Mouse (Mus musculus) hindlimb bud, embryonic 11.5 days (tissue): ENCODE results near the gene Sec14l1.

Source experiments
- DNase-seq: peaks from one replicate; pipeline ENCODE4 v3.0.0-alpha.2; 2012; ENCODE audit warnings: low read depth, low spot score; ENCODE audit errors: extremely low spot score

Gene Sec14l1

DNA sequence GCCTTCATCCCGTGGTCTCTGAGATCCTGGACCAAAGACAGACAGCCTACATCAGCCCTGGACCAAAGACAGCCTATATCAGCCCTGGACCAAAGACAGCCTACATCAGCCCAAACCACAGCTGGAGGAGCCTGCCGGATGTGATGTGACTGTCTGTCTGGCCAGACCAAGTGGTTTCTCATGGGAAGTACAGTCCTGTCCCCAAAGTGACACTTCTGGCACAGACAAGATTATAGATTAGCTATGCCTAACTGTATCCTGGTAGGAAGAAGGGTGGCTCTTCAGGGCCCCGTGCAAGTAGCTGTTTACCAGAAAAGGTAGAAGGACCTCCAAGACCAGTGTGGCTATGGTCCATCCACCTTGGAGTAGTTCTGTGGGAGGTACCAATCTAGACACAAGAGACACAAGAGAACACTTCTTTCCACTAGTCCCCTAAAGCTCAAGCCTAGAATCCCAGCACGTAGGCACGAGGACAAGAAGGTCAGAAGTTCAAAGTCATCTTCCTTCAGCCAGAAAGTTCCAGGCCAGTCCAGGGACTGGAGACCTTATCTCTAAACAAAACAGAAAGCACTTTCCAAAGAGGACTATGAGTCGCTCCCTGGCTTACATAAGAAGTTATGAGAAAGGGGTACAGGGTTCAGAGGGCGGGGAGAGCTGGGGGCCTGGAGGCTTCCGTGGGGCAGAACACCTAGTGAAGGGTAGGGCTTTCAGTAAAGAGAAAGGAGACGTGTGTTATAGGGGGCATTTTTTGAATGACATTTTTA lies 27.8 kb upstream of the Sec14l1 start:
- DNase-seq: no peak

DNA sequence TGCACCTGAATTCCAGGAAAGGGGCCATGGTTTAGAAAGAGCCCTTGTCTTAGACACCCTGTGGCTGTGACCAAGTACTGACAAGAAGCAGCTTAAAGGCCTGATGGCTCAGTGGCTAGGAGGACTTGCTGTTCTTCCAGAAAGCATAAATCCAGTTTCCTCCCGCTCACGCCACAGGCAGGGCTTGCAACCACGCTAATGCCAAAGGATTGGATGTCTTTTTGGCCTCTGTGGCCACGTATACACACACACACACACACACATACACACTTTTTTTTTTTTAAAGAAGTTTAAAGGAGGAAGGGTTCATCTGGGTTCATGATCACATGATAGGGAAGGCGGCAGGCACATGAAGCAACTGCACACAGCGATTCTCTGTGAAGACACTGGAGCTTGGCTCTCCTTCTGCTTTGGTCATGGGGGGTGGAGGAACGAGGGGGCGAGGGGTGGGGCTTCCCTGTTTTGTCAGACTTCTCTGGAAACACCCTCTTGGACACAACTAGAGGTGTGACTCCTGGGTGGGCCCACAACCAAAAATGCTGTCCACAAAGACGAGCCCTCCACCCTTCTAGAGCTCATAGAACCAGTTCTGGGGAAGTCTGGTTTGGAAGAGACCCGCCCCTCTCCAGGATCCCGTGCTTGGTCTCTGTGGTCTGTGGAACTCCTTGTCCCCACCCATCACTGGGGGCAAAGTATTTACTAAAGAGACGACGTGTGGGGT lies 26.5 kb upstream of the Sec14l1 start:
- no peak for DNase-seq

DNA sequence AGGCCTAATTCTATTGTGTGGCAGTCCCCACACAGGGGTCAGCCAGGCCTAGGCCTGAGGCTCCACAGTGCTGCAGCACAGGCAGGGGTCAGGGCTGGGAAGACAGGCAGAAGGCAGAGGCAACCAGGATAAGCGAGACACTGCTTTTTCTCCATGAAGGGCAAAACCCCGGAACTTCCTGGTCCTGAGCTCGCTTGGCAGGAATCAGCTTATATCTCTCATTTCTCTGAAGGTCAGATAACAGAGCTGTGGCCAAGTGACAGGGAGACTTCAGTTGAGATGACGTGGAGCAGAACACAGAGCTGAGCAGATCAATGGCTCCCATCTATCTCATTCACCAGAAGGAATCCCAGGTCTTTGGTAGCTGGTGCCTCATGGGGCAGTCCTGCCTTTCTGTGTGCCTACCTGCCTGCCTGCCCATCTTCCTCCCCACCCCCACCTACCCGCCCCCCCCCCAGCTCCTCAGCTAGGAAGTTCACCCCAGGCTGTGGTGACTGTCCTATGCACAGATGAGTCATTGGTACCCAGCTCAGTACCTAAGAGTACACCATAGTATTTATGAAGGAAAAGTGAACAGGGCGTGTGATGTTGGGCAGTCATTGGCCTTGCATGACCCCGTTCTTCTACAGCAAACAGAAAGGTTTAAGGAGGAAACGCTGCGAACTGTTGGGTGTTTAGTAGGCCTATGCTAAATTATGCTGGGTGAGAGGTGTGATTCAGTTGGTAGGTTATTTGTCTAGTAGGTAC lies 25.1 kb upstream of the Sec14l1 start:
- DNase-seq: no peak

DNA sequence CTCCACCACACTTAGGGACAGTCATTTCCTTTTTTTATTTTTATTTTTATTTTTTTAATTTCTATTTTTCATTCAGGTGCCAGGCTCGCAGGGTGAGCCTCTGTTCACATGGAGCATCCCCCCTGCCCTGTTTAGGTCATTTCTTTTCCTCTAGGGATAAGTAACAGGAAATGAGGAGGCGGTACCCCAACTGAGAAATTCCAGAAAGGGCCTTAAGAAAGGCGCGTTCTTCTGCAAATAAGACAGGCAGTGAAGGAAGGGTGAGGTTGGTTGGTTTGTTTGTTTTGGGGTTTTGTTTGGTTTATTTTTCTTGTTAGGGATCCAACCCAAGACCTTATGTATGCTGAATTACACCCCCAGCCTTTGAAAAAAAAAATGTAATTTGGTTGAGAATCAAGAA lies 23.6 kb upstream of the Sec14l1 start:
- DNase-seq: no peak

DNA sequence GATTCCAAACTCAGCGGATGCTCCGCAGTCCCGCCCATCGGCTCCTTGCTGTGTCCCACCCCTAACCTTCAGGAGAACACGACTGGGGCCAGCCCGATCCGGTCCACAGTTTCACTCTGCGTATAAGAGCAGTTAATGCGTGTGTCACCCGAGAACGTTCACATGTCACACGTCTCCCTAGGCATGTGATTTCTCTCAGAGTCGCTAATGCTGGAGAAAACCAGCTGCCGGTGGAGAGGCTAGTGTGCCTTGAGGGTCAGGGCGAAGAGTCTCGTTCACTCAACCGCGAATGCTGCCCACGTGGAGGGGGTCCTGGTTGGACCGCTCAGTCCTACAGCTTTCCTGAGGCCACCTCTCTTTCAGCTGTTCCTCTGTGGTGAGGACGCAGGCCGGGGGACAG lies 23.1 kb upstream of the Sec14l1 start:
- DNase-seq: no peak

DNA sequence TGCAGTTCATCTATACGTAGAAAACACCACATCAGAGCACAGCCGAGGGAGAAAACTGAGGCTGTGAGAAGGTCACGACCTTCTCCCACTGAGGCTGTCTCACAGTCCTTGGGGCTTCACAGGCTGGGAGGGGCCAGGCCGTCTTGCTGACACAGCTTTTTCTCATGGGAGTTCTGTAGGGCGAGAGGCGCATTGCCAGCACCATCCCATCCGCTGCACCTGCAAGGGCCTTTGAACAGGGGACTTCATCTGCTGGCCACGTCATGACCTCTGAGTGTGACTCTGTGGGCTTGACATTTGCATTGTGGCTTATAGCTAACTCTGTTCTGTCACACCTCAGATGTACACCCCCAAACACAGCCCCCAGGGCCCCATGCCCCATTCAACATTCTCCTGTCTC lies 22.3 kb upstream of the Sec14l1 start:
- DNase-seq: no peak

DNA sequence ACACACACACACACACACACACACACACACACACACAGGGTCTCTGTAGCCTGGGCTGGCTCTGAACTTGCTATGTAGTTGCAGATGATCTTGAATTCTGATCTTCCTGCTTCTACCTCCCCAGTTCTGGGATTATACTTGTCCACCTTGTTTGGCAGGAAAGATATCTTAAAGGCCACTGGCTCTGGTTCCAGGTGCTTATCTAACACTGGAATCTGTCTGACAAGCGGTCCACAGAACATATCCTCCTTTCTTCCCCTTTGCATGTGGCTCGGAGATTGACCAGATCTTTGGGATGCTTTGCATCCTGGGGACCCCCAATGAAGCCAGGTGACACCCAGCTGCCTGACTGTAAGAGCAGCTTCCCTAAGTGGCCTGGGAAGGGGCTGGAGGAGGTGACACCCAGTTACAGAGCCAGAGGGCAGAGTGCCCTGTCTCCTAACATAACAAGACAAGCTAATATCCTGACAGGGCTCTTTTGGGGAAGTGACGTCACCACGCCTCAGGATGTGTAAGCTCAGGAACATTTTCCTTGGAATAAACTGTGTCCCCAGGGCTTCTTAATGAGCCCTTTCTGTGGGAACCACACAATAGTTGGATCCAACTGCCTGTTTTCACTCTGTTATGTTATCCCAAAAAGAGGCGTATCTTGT lies 20.9 kb upstream of the Sec14l1 start:
- no peak for DNase-seq

DNA sequence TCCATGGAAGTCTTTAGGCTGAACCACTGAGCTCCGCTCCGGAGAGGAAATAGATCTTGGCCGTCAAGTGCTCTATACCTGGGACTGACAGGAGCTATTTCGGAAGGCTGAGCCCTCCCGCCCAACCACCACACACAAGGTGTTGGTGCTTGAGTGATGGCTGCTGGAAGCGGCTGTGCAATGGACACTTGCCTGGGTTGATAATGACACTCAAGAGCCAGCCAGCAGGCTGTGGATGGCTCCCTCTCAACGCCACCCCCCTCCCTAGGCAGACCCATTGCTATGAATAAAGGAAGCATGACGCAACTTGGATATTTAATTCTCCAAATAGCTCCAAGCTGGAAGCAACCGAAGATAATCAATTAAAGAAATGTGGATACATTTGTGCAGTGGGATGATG lies 20.3 kb upstream of the Sec14l1 start:
- no peak for DNase-seq

DNA sequence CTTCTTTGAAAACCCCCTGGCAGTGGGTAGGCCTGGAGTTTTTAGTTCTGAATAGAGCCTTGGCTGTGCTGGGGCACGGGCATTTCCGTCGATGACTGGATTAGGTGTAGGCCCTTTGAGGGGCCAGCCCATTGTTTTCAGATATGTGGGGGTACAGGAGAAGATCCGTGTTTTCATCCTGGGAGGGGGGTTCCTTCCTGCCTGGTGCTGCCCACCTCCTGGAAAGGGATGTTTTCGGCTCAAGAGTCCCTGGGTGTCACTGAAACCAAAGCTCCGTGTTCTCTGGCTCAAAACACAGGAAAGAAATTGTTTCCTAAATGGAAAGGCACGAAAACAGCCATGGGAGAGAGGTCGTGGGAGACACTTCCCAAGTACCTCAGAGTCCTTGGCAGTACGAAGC lies 17.9 kb upstream of the Sec14l1 start:
- no peak for DNase-seq

DNA sequence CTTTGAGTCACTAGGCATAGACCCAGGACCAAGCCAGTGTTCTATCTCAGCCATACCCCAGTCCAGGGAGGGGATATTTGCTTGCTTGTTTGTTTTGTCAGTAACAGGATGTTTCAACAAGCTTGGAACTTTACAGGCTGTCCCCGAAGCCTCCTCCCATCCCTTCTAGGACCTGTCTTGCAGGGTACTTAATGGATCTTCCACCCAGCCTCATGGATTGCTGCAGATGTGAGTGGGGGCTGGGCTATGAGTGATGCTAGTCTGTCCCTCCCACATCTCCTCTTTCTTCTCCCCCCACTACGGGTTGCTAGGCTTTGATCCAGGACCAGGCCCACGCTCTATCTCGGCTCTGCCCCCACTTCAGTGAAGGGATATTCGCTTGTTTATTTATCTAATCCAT lies 16.8 kb upstream of the Sec14l1 start:
- no peak for DNase-seq

DNA sequence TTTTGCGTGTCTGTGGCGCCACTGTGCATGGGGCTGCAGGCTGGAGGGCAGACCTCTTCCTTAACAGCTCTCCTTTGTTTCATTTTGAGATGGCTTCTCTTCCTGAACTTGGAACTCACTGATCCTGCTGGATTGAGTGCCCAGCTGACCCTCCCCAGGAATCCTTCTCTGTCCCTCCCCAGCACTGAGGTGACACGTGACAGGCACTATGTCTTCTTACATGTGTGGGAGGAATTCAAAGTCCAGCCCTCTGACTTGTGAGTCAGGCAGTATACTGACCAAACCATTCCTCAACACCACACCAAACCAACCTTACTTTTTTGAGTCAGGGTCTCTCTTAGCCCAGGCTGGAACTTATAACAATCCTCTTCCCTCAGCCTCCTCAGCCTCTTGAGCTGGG lies 16.2 kb upstream of the Sec14l1 start:
- DNase-seq: no peak

DNA sequence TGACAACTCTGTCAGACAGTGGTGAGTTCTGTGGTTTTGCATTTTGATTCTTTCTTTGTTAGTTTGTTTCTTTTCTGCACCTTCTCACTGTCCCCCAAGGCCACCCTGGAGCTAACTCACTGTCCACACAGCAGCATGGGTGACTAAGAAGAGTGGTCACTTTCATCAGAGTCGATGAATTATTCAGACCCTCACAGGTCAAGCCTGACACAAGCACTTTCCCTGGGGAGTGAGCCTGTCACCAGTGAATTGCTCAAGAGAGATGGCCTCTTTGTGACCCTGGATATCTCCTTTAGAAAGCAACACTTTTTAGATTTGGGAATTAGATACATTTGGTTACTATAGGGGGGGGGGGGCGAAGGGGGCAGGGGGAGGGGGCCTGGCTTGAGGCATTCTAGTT lies 15.6 kb upstream of the Sec14l1 start:
- DNase-seq: no peak

DNA sequence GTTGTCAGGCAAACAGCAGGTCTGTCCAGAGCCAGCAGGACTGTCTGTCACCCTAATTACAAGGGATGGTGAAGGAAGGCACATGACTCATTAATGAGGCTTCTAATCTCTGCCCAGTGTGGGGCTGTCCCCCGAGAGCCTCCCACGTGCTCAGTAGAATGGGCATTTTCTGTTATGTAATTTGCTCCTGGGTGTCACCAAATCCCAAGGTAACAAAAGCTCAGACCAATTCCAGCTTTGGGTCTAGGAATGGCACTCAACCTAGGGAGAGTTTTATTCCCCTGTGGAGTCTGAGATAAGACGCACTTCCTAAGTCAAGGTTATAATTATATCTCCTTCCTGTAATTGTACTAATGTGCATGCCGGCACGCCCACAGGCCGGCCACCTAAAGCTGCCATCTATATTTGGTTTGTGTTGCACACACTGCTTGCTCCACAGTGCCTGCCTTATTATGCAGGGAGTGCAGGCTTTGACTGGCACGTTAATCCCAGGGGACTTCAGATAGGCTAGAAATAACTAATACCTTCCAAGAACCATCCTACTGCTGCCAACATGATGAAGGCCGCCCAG lies 13.5 kb upstream of the Sec14l1 start:
- DNase-seq: no peak

DNA sequence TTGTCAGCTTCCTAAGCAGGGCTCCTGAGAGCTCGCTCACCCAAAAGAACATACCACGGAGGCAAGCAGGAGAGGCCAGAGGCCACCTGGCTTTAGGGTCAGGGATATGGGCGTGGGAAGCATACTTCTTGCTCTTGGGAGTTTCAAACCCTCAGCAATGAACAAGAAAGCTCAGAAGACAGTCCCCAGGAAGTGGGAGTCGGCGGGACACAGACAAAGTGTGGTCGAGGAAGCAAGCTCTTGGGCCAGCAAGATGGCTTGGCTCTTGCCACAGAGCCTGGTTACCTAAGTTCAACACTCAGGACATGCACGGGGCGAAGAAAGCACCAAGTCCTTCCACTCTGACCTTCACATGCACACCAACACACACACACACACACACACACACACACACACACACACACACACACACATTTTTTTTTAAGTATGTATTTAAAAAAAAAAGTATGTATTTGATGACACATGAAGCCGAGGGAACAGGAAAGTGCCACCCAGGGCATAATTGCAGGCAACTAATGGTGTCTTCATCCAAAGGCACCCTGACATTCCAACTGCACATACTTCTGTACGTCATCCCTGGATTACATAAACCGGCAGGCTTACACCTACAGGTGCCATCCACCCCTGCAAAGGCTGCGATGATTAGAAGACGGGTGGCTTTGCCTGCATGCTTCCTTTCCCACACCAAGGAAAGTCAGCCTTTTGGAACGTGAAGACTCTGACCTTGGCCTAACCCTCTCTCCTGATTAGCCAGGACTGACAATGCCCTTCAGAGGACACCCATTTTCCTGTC lies 12.8 kb upstream of the Sec14l1 start:
- no peak for DNase-seq

DNA sequence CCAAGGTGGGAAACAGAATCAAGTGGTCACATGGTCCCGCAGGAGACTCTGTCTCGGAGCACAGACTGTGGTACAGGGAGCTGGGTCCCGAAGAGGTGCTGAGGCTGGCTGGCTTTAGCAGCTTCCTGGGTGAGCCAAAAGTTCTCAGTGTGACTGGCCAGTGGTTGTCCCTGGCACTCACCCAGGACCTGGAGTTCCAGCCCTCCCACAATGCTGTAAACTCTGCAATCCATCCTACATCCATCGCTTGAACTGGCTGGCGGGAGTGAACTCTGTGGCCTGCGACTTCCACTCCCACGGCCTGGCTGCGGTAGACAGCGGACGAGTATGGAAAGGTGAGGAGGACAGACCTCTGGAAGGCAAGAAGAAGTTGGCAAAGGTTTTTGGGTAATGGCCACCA lies 11.4 kb upstream of the Sec14l1 start:
- DNase-seq: no peak

DNA sequence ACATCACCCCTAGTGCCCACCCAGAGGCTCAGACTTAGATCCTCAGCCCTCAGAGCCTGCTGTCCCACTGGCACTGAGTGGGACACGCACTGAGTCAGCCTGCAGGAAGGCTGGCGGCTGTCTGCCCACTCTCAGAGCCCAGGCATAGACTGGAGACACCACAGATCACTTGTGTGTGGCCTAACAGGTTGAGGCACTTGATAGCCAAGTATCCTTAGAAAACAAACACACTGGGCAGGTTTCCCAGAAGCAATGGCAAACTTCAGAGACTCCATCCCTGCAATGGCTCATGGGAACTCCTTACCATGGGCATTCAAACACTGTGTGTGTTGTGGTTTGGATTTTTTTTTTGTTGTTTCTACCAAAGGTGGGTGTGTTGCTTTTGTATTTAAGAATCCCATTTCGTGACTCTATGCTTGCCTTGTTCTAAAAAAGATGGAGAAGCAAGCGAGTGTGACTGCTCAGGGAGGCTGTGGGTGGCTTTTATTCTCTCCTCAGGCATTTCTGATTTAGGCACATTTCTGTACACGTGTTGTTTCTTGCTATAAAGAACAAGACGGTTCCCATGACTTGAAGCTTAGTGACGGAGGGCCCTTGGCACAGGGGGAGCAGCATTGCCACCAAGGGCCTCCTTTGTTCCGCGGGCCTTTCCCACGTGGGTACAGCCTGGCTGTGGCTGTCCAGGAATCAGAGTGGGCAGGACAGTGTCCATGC lies 10.8 kb upstream of the Sec14l1 start:
- no peak for DNase-seq

DNA sequence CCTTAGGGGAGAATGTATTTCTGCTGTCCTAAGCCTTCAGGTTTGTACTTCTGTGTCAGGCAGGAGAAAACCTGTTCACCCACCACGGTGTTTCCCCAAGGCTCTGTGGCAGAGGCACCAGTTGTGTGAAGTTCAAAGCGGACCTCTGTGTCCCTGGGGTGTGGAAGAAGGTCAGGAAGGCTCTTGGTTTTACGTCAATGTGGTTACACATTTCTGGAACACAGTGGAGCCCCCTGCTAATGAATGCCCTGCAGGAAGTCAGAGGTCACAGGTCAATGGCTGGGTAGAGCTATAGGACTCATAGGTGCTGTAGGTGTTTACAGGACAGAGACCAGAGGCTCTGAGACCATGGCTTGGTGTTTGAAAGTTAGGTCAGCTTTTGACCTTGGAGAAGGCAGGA lies 9.7 kb upstream of the Sec14l1 start:
- no peak for DNase-seq

DNA sequence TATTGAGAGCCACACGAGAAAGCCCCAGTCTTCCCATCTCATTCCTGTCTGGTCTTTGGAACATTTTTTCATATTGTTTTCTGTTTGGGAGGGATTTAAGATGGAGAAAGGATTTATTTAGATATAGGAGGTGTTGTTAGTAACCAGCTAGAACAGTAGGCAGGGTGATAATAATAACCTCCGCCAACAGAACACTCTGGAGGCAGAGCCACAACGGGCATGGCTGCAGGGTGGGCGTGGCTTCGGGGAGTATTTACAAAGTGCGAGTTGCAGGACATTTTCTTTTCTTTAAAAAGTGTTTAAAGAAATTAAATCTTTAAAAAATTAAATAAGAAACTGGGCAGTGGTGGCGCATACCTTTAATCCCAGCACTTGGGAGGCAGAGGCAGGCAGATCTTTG lies 9.1 kb upstream of the Sec14l1 start:
- no peak for DNase-seq

DNA sequence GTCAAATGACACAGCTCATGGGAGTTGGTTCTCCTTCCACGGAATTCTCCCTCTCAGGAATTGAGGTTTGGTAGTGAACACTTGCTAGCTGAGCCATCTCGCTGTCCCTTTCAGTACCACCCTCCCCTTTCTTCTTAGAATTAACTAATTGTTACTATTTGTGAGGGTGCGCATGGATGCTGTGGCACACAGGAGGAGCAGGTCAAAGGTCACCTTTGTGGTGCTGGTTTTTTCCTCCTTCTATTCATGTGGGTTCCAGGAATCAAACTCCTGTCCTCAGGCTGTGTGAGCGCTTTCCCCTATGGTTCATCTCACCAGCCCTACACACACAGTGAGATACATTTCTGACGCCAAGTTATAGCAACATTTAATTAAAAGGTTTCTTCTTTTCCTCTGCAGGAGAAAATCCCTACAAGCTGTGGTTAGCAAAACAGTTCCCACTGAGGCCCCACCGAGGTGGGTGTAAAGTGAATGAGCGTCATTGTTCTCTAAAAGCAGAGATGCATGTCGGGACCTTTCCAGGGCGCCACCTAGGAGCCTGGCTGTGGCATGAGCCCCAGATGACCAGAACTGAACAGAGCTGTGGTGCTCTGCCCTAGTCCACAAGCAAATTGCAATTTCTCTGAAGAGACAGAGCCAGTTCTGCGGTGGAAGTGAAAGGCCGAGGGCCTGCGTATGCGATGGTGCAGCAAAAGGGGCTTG lies 8.2 kb upstream of the Sec14l1 start:
- DNase-seq: no peak
